Comparison of ENCODE assay signal across 8 mouse cellular contexts in genomic region chr5:33689852-33690645, GRCm38 (mm10). TPM values are rescaled to one million over a fixed set of nuclear protein-coding genes. Genes with fewer than 3 reads are reported as not detected.
DNase-seq lines count a peak whose midpoint lies in the region; ATAC-seq and TF ChIP-seq lines count a peak whose summit lies in the region.

No protein-coding gene starts in this region.

- peak overlapping the region; percentile 52; the same call in 1 of the 2 replicates for H3K9ac ChIP-seq in forebrain, embryonic 13.5 days
- H3K9ac ChIP-seq in hindbrain, embryonic 13.5 days, result peak overlapping the region; percentile 43
- no peak overlapping the region for H3K9ac ChIP-seq in lung, embryonic 14.5 days

- no peak for DNase-seq in lung, embryonic 14.5 days
- DNase-seq in cerebellum, postnatal 14 days, result no peak
- DNase-seq in Muller cell, postnatal 12 days (ENCODE audit: inconsistent ontology term), result no peak
- no peak for DNase-seq in spleen, postnatal 36 days (ENCODE audit: low spot score in 2 of 2)
- DNase-seq in embryo, embryonic 10.5 days (ENCODE audit: low spot score), result no peak

- no peaks in the 10 kb centered on the region for H3K36me3 ChIP-seq in E14TG2a.4 (ENCODE audit: insufficient read depth, low read length)
- H3K36me3 ChIP-seq in forebrain, embryonic 13.5 days (ENCODE audit: poor library complexity, severe bottlenecking), result no peaks in the 10 kb centered on the region
- H3K36me3 ChIP-seq in hindbrain, embryonic 13.5 days, result no peaks in the 10 kb centered on the region
- H3K36me3 ChIP-seq in lung, embryonic 14.5 days (ENCODE audit: insufficient read depth), result no peaks in the 10 kb centered on the region

- WGBS in forebrain, embryonic 13.5 days, result 56% methylated on average over 11 of the region's 11 CpGs
- WGBS in hindbrain, embryonic 13.5 days, result 45% methylated on average over 11 of the region's 11 CpGs
- WGBS in lung, embryonic 14.5 days, result 69% methylated on average over 11 of the region's 11 CpGs

- H3K4me1 ChIP-seq in E14TG2a.4 (replicated peaks; ENCODE audit: low read depth, low read length), result peaks cover 44% of the 10 kb centered on the region
- H3K4me1 ChIP-seq in forebrain, embryonic 13.5 days, result peaks cover 80% of the 10 kb centered on the region
- peaks cover 63% of the 10 kb centered on the region for H3K4me1 ChIP-seq in hindbrain, embryonic 13.5 days (replicated peaks)
- peaks cover 39% of the 10 kb centered on the region for H3K4me1 ChIP-seq in lung, embryonic 14.5 days (ENCODE audit: insufficient read depth)

- H3K9me3 ChIP-seq in E14TG2a.4 (ENCODE audit: low read length), result no peaks in the 10 kb centered on the region
- H3K9me3 ChIP-seq in forebrain, embryonic 13.5 days (replicated peaks), result no peaks in the 10 kb centered on the region
- H3K9me3 ChIP-seq in hindbrain, embryonic 13.5 days, result no peaks in the 10 kb centered on the region
- H3K9me3 ChIP-seq in lung, embryonic 14.5 days (ENCODE audit: low read depth, low read length), result no peaks in the 10 kb centered on the region

- H3K4me3 ChIP-seq in E14TG2a.4 (replicated peaks; ENCODE audit: low read length), result peak overlapping the region; percentile 64
- no peak overlapping the region for H3K4me3 ChIP-seq in forebrain, embryonic 13.5 days
- no peak overlapping the region for H3K4me3 ChIP-seq in hindbrain, embryonic 13.5 days
- H3K4me3 ChIP-seq in lung, embryonic 14.5 days (ENCODE audit: low read depth, low read length), result no peak overlapping the region

- H3K27me3 ChIP-seq in E14TG2a.4 (ENCODE audit: insufficient read depth, low read length), result peaks cover 98% of the 10 kb centered on the region
- peaks cover 34% of the 10 kb centered on the region for H3K27me3 ChIP-seq in forebrain, embryonic 13.5 days
- peaks cover 92% of the 10 kb centered on the region for H3K27me3 ChIP-seq in hindbrain, embryonic 13.5 days
- H3K27me3 ChIP-seq in lung, embryonic 14.5 days (ENCODE audit: insufficient read depth, low read length), result 0 out of 2 replicates have a peak, but pooled peaks cover 2% of the 10 kb centered on the region

- no peak for ATAC-seq in forebrain, embryonic 13.5 days
- ATAC-seq in hindbrain, embryonic 13.5 days (ENCODE audit: low FRiP score), result peak; percentile 21
- peak; percentile 22; the same call in 1 of the 2 replicates for ATAC-seq in lung, embryonic 14.5 days (ENCODE audit: insufficient read depth)

- H3K4me2 ChIP-seq in forebrain, embryonic 13.5 days, result peak overlapping the region; percentile 35
- peak overlapping the region; percentile 29; the same call in 1 of the 2 replicates for H3K4me2 ChIP-seq in hindbrain, embryonic 13.5 days
- no peak overlapping the region for H3K4me2 ChIP-seq in lung, embryonic 14.5 days

- H3K27ac ChIP-seq in forebrain, embryonic 13.5 days, result peak overlapping the region; percentile 89
- peak overlapping the region; percentile 75 for H3K27ac ChIP-seq in hindbrain, embryonic 13.5 days
- no peak overlapping the region for H3K27ac ChIP-seq in lung, embryonic 14.5 days (ENCODE audit: low read depth)

- no peak for TF ChIP-seq CTCF in E14TG2a.4 (conservative IDR thresholded peaks at IDR 0.05; ENCODE audit: low read length)
- TF ChIP-seq CTCF in lung, embryonic 14.5 days (IDR thresholded peaks at IDR 0.05; ENCODE audit: low read depth), result no peak

RNA-seq across cellular contexts. Expression of gene Fgfr3, which starts 31.4 kb away (rescaled TPM):
- polyA plus RNA-seq in forebrain, embryonic 13.5 days (2015; fragmentation: Nextera tagmentation; extraction: Ambion mirVana), result 59.5 and 81.3 TPM in 2 replicates
- 41.1 and 45.7 TPM in 2 replicates for polyA plus RNA-seq in hindbrain, embryonic 13.5 days (2015; fragmentation: Nextera tagmentation; extraction: Ambion mirVana)
- 51.0 and 52.5 TPM in 2 replicates for polyA plus RNA-seq in lung, embryonic 14.5 days (2014; fragmentation: Nextera tagmentation; extraction: Ambion mirVana)

RNA-seq across cellular contexts. Expression of gene Tmem129, which starts 31.8 kb away (rescaled TPM):
- polyA plus RNA-seq in forebrain, embryonic 13.5 days (2015; fragmentation: Nextera tagmentation; extraction: Ambion mirVana), result 33.0 and 37.8 TPM in 2 replicates
- 28.2 and 28.7 TPM in 2 replicates for polyA plus RNA-seq in hindbrain, embryonic 13.5 days (2015; fragmentation: Nextera tagmentation; extraction: Ambion mirVana)
- 38.3 and 39.7 TPM in 2 replicates for polyA plus RNA-seq in lung, embryonic 14.5 days (2014; fragmentation: Nextera tagmentation; extraction: Ambion mirVana)

RNA-seq across cellular contexts. Expression of gene Tacc3, which starts 32.1 kb away (rescaled TPM):
- polyA plus RNA-seq in forebrain, embryonic 13.5 days (2015; fragmentation: Nextera tagmentation; extraction: Ambion mirVana), result 189 and 190 TPM in 2 replicates
- polyA plus RNA-seq in hindbrain, embryonic 13.5 days (2015; fragmentation: Nextera tagmentation; extraction: Ambion mirVana), result 48.8 and 57.0 TPM in 2 replicates
- 254 and 261 TPM in 2 replicates for polyA plus RNA-seq in lung, embryonic 14.5 days (2014; fragmentation: Nextera tagmentation; extraction: Ambion mirVana)

RNA-seq across cellular contexts. Expression of gene Slbp, which starts 37.7 kb away (rescaled TPM):
- polyA plus RNA-seq in forebrain, embryonic 13.5 days (2015; fragmentation: Nextera tagmentation; extraction: Ambion mirVana), result 222 and 225 TPM in 2 replicates
- 126 and 130 TPM in 2 replicates for polyA plus RNA-seq in hindbrain, embryonic 13.5 days (2015; fragmentation: Nextera tagmentation; extraction: Ambion mirVana)
- 265 and 275 TPM in 2 replicates for polyA plus RNA-seq in lung, embryonic 14.5 days (2014; fragmentation: Nextera tagmentation; extraction: Ambion mirVana)
